Mouse (Mus musculus): ENCODE measurements around the gene Crk. TPM values are rescaled to one million over a fixed set of nuclear protein-coding genes. Genes with fewer than 3 reads are reported as not detected.

Gene Crk
- polyA plus RNA-seq, 1 experiment from 2014 or later = 142 TPM

- no peaks in the 10 kb centered on the region for H3K9me3 ChIP-seq
- peak overlapping the region; percentile 98 for H3K27ac ChIP-seq
- ATAC-seq (ENCODE audit: insufficient number of reproducible peaks, insufficient read depth, low FRiP score, low TSS enrichment) = peak; percentile 61
- H3K27me3 ChIP-seq = no peaks in the 10 kb centered on the region
- peak overlapping the region; percentile 93 for H3K4me3 ChIP-seq
- WGBS = 1% methylated on average over 48 of the region's 52 CpGs
- peaks cover 7% of the 10 kb centered on the region; the same call in 1 of the 2 replicates for H3K36me3 ChIP-seq
- H3K9ac ChIP-seq = peak overlapping the region; percentile 96
- H3K4me2 ChIP-seq (replicated peaks) = peak overlapping the region; percentile 63
- peaks cover 27% of the 10 kb centered on the region for H3K4me1 ChIP-seq
Measured at GRCm38 (mm10) chr11:75733227-75733940, 54.3 kb downstream of the Crk start.

- Histone ChIP-seq H3K27me3 (no peaks in the 10 kb centered on the region), H3K9ac (no peak overlapping the region), H3K36me3 (peaks cover 17% of the 10 kb centered on the region), H3K9me3 (no peaks in the 10 kb centered on the region), H3K4me1 (peaks cover 39% of the 10 kb centered on the region), H3K4me2 (replicated peaks) (peak overlapping the region; percentile 63), H3K4me3 (peak overlapping the region; percentile 93; the same call in 1 of the 2 replicates), H3K27ac (no peak overlapping the region)
- no peak for ATAC-seq (ENCODE audit: insufficient number of reproducible peaks, insufficient read depth, low FRiP score, low TSS enrichment)
- 85% methylated on average over 5 of the region's 5 CpGs for WGBS
Measured at GRCm38 (mm10) chr11:75735462-75736252, 56.6 kb downstream of the Crk start.

GRCm38 (mm10) chr11:75736978-75737377, 57.9 kb downstream of the Crk start:
- no peak overlapping the region; the same call in 1 of the 2 replicates for H3K4me2 ChIP-seq (replicated peaks)

DNA sequence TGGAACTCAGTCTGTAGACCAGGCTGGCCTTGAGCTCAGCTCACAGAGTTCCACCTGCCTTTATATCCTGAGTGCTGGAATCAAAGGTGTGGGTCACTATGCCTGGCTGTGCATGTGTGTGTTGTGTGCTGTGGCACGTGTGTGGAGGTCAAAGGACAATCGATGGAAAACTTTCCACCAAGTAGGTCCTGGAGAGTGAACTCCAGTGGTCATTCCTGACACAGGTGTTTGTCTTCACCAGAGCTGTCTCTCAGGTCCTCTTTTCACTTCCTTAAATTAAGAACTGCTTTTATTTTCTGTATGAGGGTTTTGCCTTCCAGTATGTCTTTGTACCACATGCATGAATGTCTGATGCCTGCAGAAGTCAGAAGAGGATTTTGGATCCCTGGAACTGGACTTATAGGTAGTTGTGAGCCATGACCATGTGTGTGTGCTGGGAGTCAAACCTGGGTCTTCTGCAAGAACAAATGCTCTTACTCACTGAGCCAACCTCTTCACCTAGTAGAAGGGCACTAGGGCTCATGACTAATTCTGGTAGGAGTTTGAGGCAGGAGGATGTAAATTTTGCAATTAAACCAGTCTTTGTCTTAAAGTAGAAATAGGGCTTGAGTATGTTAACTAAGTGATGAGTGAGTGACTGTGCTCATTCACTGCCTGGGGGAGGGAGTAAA, 58.9 kb downstream of the Crk start:
- Histone ChIP-seq H3K4me1 (peaks cover 50% of the 10 kb centered on the region), H3K27ac (no peak overlapping the region), H3K9me3 (no peaks in the 10 kb centered on the region), H3K9ac (no peak overlapping the region), H3K36me3 (peaks cover 23% of the 10 kb centered on the region), H3K4me2 (replicated peaks) (no peak overlapping the region), H3K4me3 (no peak overlapping the region), H3K27me3 (no peaks in the 10 kb centered on the region)
- WGBS = 75% methylated on average over 2 of the region's 2 CpGs
- no peak for ATAC-seq (ENCODE audit: insufficient number of reproducible peaks, insufficient read depth, low FRiP score, low TSS enrichment)

More at GRCm38 (mm10) chr11:75736978-75737377, 57.9 kb downstream of the Crk start:
- no peak overlapping the region for H3K27ac ChIP-seq
- H3K4me1 ChIP-seq = peaks cover 50% of the 10 kb centered on the region
- H3K27me3 ChIP-seq = no peaks in the 10 kb centered on the region
- no peaks in the 10 kb centered on the region for H3K9me3 ChIP-seq
- no peak overlapping the region for H3K9ac ChIP-seq
- ATAC-seq (ENCODE audit: insufficient number of reproducible peaks, insufficient read depth, low FRiP score, low TSS enrichment) = no peak
- H3K36me3 ChIP-seq = peaks cover 17% of the 10 kb centered on the region
- 67% methylated on average over 3 of the region's 3 CpGs for WGBS
- 0 out of 2 replicates have a peak overlapping the region, but pooled peaks have one; percentile 9 for H3K4me3 ChIP-seq

GRCm38 (mm10) chr11:75738477-75738821, 59.4 kb downstream of the Crk start:
- no peak for ATAC-seq (ENCODE audit: insufficient number of reproducible peaks, insufficient read depth, low FRiP score, low TSS enrichment)
- H3K4me1 ChIP-seq = peaks cover 50% of the 10 kb centered on the region
- H3K9ac ChIP-seq = no peak overlapping the region
- WGBS = 92% methylated on average over 7 of the region's 7 CpGs
- peaks cover 26% of the 10 kb centered on the region for H3K36me3 ChIP-seq
- H3K27me3 ChIP-seq = no peaks in the 10 kb centered on the region
- no peak overlapping the region for H3K27ac ChIP-seq
- no peak overlapping the region for H3K4me2 ChIP-seq (replicated peaks)
- no peaks in the 10 kb centered on the region for H3K9me3 ChIP-seq
- H3K4me3 ChIP-seq = no peak overlapping the region

- peaks cover 43% of the 10 kb centered on the region for H3K4me1 ChIP-seq
- 65% methylated on average over 3 of the region's 3 CpGs for WGBS
Measured at GRCm38 (mm10) chr11:75740204-75740603, 61.1 kb downstream of the Crk start.

DNA sequence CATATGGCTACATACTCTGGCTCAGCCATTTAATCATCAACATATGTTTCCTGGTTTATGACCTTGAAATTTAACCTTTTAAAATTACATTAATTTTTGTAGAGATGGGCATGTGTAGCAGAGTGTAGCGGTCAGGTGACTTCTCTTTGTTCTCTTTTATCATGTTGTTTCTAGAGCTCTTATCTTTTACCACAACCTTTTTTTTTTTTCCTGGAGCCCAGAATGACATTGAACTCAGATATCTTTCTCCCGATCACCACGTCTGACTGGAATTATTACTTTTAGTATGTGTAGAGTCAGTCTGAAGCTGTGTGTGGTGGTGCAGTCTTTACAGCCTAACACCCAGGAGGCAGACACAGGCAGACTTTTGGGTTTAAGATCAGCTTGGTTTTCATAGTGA, 62.6 kb downstream of the Crk start:
- no peak overlapping the region for H3K27ac ChIP-seq
- peaks cover 38% of the 10 kb centered on the region for H3K4me1 ChIP-seq
- no peaks in the 10 kb centered on the region for H3K9me3 ChIP-seq
- H3K36me3 ChIP-seq = peaks cover 26% of the 10 kb centered on the region
- no peak overlapping the region for H3K4me3 ChIP-seq
- ATAC-seq (ENCODE audit: insufficient number of reproducible peaks, insufficient read depth, low FRiP score, low TSS enrichment) = no peak
- WGBS = 67% methylated on average over 3 of the region's 3 CpGs
- no peak overlapping the region for H3K4me2 ChIP-seq (replicated peaks)
- no peak overlapping the region for H3K9ac ChIP-seq
- H3K27me3 ChIP-seq = no peaks in the 10 kb centered on the region

More at GRCm38 (mm10) chr11:75740204-75740603, 61.1 kb downstream of the Crk start:
- Histone ChIP-seq H3K4me2 (replicated peaks) (no peak overlapping the region), H3K27me3 (no peaks in the 10 kb centered on the region), H3K4me3 (no peak overlapping the region), H3K9ac (no peak overlapping the region), H3K9me3 (no peaks in the 10 kb centered on the region), H3K36me3 (peaks cover 26% of the 10 kb centered on the region), H3K27ac (no peak overlapping the region)
- ATAC-seq (ENCODE audit: insufficient number of reproducible peaks, insufficient read depth, low FRiP score, low TSS enrichment) = no peak

- peaks cover 37% of the 10 kb centered on the region for H3K4me1 ChIP-seq
- ATAC-seq (ENCODE audit: insufficient number of reproducible peaks, insufficient read depth, low FRiP score, low TSS enrichment) = no peak
- H3K9me3 ChIP-seq = no peaks in the 10 kb centered on the region
- 93% methylated on average over 3 of the region's 3 CpGs for WGBS
- H3K9ac ChIP-seq = no peak overlapping the region
- H3K27ac ChIP-seq = no peak overlapping the region
- no peak overlapping the region for H3K4me3 ChIP-seq
- no peaks in the 10 kb centered on the region for H3K27me3 ChIP-seq
- no peak overlapping the region for H3K4me2 ChIP-seq (replicated peaks)
- H3K36me3 ChIP-seq = peaks cover 9% of the 10 kb centered on the region; the same call in 1 of the 2 replicates
Measured at GRCm38 (mm10) chr11:75744761-75745160, 65.7 kb downstream of the Crk start.

GRCm38 (mm10) chr11:75750537-75750936, 71.5 kb downstream of the Crk start:
- H3K27ac ChIP-seq = no peak overlapping the region
- WGBS = 84% methylated on average over 1 of the region's 1 CpGs
- H3K9ac ChIP-seq = no peak overlapping the region

DNA sequence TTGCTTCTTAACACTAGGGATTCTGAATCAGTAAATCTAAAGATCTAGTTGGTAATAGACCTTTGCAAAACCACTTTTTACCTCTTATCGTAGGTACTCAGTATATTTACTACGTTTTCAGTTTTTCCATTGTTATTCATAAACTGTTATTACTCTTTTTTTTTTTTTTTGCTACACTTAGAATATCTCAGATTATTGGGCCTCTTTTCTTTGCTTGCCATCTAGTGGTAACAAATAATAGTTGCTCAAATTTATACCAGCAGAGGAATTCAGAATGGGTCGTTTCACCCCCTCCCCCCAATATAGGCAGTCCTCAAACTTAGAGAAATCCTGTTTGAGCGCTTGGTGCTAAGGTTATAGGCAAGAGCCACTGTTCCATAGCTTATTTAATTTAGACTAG, 72.0 kb downstream of the Crk start:
- no peak overlapping the region for H3K4me3 ChIP-seq
- no peak for ATAC-seq (ENCODE audit: insufficient number of reproducible peaks, insufficient read depth, low FRiP score, low TSS enrichment)
- no peak overlapping the region for H3K4me2 ChIP-seq (replicated peaks)
- H3K27me3 ChIP-seq = no peaks in the 10 kb centered on the region
- no peak overlapping the region for H3K9ac ChIP-seq
- no peaks in the 10 kb centered on the region for H3K9me3 ChIP-seq
- H3K36me3 ChIP-seq = peaks cover 8% of the 10 kb centered on the region; the same call in 1 of the 2 replicates
- H3K27ac ChIP-seq = no peak overlapping the region
- peaks cover 25% of the 10 kb centered on the region; the same call in 1 of the 2 replicates for H3K4me1 ChIP-seq
- 81% methylated on average over 4 of the region's 4 CpGs for WGBS

More at GRCm38 (mm10) chr11:75750537-75750936, 71.5 kb downstream of the Crk start:
- Histone ChIP-seq H3K4me2 (replicated peaks) (no peak overlapping the region), H3K27me3 (no peaks in the 10 kb centered on the region), H3K36me3 (peaks cover 4% of the 10 kb centered on the region; the same call in 1 of the 2 replicates), H3K4me1 (peaks cover 25% of the 10 kb centered on the region; the same call in 1 of the 2 replicates), H3K9me3 (no peaks in the 10 kb centered on the region), H3K4me3 (no peak overlapping the region)
- no peak for ATAC-seq (ENCODE audit: insufficient number of reproducible peaks, insufficient read depth, low FRiP score, low TSS enrichment)
